Mouse (Mus musculus) lung, postnatal 0 days (tissue): Measurements from ENCODE around the gene Naxd. TPM values are rescaled to one million over a fixed set of nuclear protein-coding genes. Genes with fewer than 3 reads are reported as not detected.
A peak's percentile ranks its signal among the peaks of the same experiment; 100 is the strongest.

Experiments
- ATAC-seq: fragments of 200-750 bp; cut with Nextera tagmentation; 2 replicates; pipeline ENCODE4 v1.8.0; 2017; ENCODE audit warnings: moderate library complexity
- DNase-seq: peaks from one replicate; pipeline ENCODE4 v3.0.0-alpha.2; 2016; ENCODE audit warnings: low spot score
- H3K27ac ChIP-seq: fragments of 300-500 bp; sonication (generic); 2 replicates; pipeline ENCODE4 v1.5.1; 2014; ENCODE audit warnings: antibody characterized with exemption, mild to moderate bottlenecking, low read length, mixed read lengths
- H3K27me3 ChIP-seq: fragments of 300-500 bp; sonication (generic); replicated peaks from 2 replicates; pipeline ENCODE4 v1.6.1; 2014; ENCODE audit warnings: low read length, mixed read lengths; ENCODE audit not compliant: insufficient read depth
- H3K36me3 ChIP-seq: fragments of 300-500 bp; sonication (generic); 2 replicates; pipeline ENCODE4 v1.6.1; 2014; ENCODE audit warnings: low read length, mixed read lengths; ENCODE audit not compliant: insufficient read depth
- H3K4me1 ChIP-seq: fragments of 300-500 bp; sonication (generic); 2 replicates; pipeline ENCODE4 v1.6.1; 2014; ENCODE audit warnings: antibody characterized with exemption, low read depth, low read length, mixed read lengths; ENCODE audit not compliant: insufficient read depth
- H3K4me2 ChIP-seq: fragments of 300-500 bp; sonication (generic); replicated peaks from 2 replicates; pipeline ENCODE4 v1.6.1; 2014; ENCODE audit warnings: low read depth, mild to moderate bottlenecking, low read length, moderate library complexity, mixed read lengths
- H3K4me3 ChIP-seq: fragments of 300-500 bp; sonication (generic); 2 replicates; pipeline ENCODE4 v1.5.1; 2014; ENCODE audit warnings: low read depth, low read length
- H3K9ac ChIP-seq: fragments of 300-500 bp; sonication (generic); replicated peaks from 2 replicates; pipeline ENCODE4 v1.6.1; 2014; ENCODE audit warnings: low read depth, mild to moderate bottlenecking
- H3K9me3 ChIP-seq: fragments of 300-500 bp; sonication (generic); 2 replicates; pipeline ENCODE4 v1.6.1; 2016; ENCODE audit warnings: low read length, mixed read lengths
- CTCF ChIP-seq: IDR thresholded peaks from 2 replicates; pipeline ENCODE4 v1.5.1; 2016; ENCODE audit warnings: antibody characterized with exemption, mild to moderate bottlenecking
- EP300 ChIP-seq: IDR thresholded peaks from 2 replicates; pipeline ENCODE4 v1.6.1; 2016; ENCODE audit warnings: antibody characterized with exemption, mild to moderate bottlenecking, control low read depth
- WGBS: fragments of 180-500 bp; shearing (Covaris S2); extraction: QIAGEN DNeasy Blood & Tissue Kit; methylation state at CpG from one replicate; pipeline ENCODE4 v1.1.7; 2014; 5-methylcytosine and 5-hydroxymethylcytosine counted together
- polyA plus RNA-seq: library from polyadenylated mRNA; unstranded; fragments of >200 nt; fragmentation: Nextera tagmentation; extraction: Ambion mirVana; gene quantifications from 2 replicates; pipeline ENCODE4 v1.2.1, GENCODE M21; 2015

Naxd gene
- polyA plus RNA-seq, 1 experiment from 2014 or later, result 223 TPM

GRCm38 (mm10) chr8:11557768-11558629, 60.7 kb downstream of the Naxd start:
- no peaks in the 10 kb centered on the region for H3K9me3 ChIP-seq
- H3K36me3 ChIP-seq, result peaks cover 3% of the 10 kb centered on the region; the same call in 1 of the 2 replicates
- 0 out of 2 replicates have a peak, but pooled peaks have one; percentile 15 for TF ChIP-seq CTCF
- TF ChIP-seq EP300, result peak; percentile 73
- 2% methylated on average over 66 of the region's 67 CpGs for WGBS
- peak overlapping the region; percentile 83 for H3K4me2 ChIP-seq
- H3K27ac ChIP-seq, result peak overlapping the region; percentile 98
- H3K27me3 ChIP-seq, result no peaks in the 10 kb centered on the region
- DNase-seq (peak; percentile 99), ATAC-seq (peak; percentile 81)
- peak overlapping the region; percentile 72 for H3K9ac ChIP-seq
- H3K4me1 ChIP-seq, result 0 out of 2 replicates have a peak, but pooled peaks cover 7% of the 10 kb centered on the region
- H3K4me3 ChIP-seq, result peak overlapping the region; percentile 86

- no peaks in the 10 kb centered on the region for H3K27me3 ChIP-seq
- WGBS, result 35% methylated on average over 3 of the region's 3 CpGs
- no peak overlapping the region for H3K27ac ChIP-seq
- H3K9ac ChIP-seq, result no peak overlapping the region
- ATAC-seq (no peak), DNase-seq (no peak)
- H3K9me3 ChIP-seq, result no peaks in the 10 kb centered on the region
- H3K4me2 ChIP-seq, result 0 out of 2 replicates have a peak overlapping the region, but pooled peaks have one; percentile 63
- TF ChIP-seq CTCF (no peak), EP300 (no peak)
- peaks cover 6% of the 10 kb centered on the region; the same call in 1 of the 2 replicates for H3K36me3 ChIP-seq
- H3K4me3 ChIP-seq, result no peak overlapping the region
- 0 out of 2 replicates have a peak, but pooled peaks cover 7% of the 10 kb centered on the region for H3K4me1 ChIP-seq
These were observed 62.2 kb downstream of the Naxd start for GRCm38 (mm10) chr8:11559511-11559910.

GRCm38 (mm10) chr8:11560220-11560619, 62.9 kb downstream of the Naxd start:
- H3K36me3 ChIP-seq, result peaks cover 7% of the 10 kb centered on the region; the same call in 1 of the 2 replicates

GRCm38 (mm10) chr8:11564236-11564635, 66.9 kb downstream of the Naxd start:
- TF ChIP-seq EP300 (no peak), CTCF (no peak)
- peak; percentile 29 for DNase-seq
- H3K27me3 ChIP-seq, result no peaks in the 10 kb centered on the region
- WGBS, result 73% methylated on average over 5 of the region's 5 CpGs
- no peak overlapping the region for H3K9ac ChIP-seq
- no peak overlapping the region for H3K4me3 ChIP-seq
- H3K9me3 ChIP-seq, result no peaks in the 10 kb centered on the region
- peaks cover 10% of the 10 kb centered on the region; the same call in 1 of the 2 replicates for H3K36me3 ChIP-seq
- no peak overlapping the region for H3K4me2 ChIP-seq
- H3K4me1 ChIP-seq, result 0 out of 2 replicates have a peak, but pooled peaks cover 4% of the 10 kb centered on the region
- H3K27ac ChIP-seq, result no peak overlapping the region
- ATAC-seq, result 0 out of 2 replicates have a peak, but pooled peaks have one; percentile 30

More at GRCm38 (mm10) chr8:11560220-11560619, 62.9 kb downstream of the Naxd start:
- no peak overlapping the region for H3K27ac ChIP-seq
- no peaks in the 10 kb centered on the region for H3K9me3 ChIP-seq
- 76% methylated on average over 9 of the region's 9 CpGs for WGBS
- no peak overlapping the region for H3K4me2 ChIP-seq
- no peaks in the 10 kb centered on the region for H3K27me3 ChIP-seq
- 0 out of 2 replicates have a peak, but pooled peaks cover 7% of the 10 kb centered on the region for H3K4me1 ChIP-seq
- TF ChIP-seq EP300, result no peak
- TF ChIP-seq CTCF, result no peak
- DNase-seq (no peak), ATAC-seq (no peak)
- H3K9ac ChIP-seq, result no peak overlapping the region
- no peak overlapping the region for H3K4me3 ChIP-seq

Other genes with a start within 250 kb of the Naxd start
- 183 and 189 TPM in 2 replicates for gene Col4a2, start 184.7 kb upstream of the Naxd start, polyA plus RNA-seq
- gene Col4a1, start 184.7 kb upstream of the Naxd start, polyA plus RNA-seq, result 346 and 376 TPM in 2 replicates
- gene Rab20, start 18.8 kb upstream of the Naxd start, polyA plus RNA-seq, result 17.8 and 19.9 TPM in 2 replicates
- gene Cars2, start 53.3 kb downstream of the Naxd start, polyA plus RNA-seq, result 13.7 and 16.5 TPM in 2 replicates
- gene Ing1, start 58.1 kb downstream of the Naxd start, polyA plus RNA-seq, result 40.9 and 42.5 TPM in 2 replicates
- 38.9 and 39.2 TPM in 2 replicates for gene Ankrd10, start 138.3 kb downstream of the Naxd start, polyA plus RNA-seq
- not detected in 2 replicates for gene 1700016D06Rik, start 203.6 kb downstream of the Naxd start, polyA plus RNA-seq
- gene Arhgef7, start 230.2 kb downstream of the Naxd start, polyA plus RNA-seq, result 31.6 and 33.2 TPM in 2 replicates